In the genomic region with DNA sequence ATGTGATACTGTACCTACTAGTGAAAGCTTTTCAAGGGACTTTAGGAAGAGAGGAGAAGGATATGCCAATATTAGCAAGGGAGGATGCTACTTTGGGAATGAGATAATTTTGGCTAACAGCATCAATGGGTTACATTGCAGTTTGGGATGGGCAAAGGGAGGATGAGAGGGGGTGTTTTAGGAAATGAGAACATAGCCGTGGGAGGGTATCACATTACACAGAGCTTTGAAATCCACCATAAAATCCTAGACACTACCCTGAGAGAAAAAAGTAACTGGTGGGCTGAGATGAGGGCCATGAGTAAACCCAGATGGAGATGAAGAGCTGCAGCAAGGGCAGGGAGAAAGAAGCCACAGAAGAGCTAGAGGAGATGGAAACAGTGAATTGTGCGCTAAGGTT, we compare ENCODE assay signal across 31 mouse cellular contexts. TPM values are rescaled to one million over a fixed set of nuclear protein-coding genes. Genes with fewer than 3 reads are reported as not detected.
"Had no signal": no experiment of that assay in that cellular context is flagged by ENCODE, and none has a peak within 500 bp of the region (broad histone marks: within the 10 kb centered on the region; RNA-seq: fewer than 3 reads in every experiment).

No protein-coding gene starts in this region.

RNA-seq across cellular contexts. Expression of a gene that starts 30.9 kb away (rescaled TPM):
- total RNA-seq: gastrocnemius, adult 18-20 months; gastrocnemius, adult 8-10 months; gastrocnemius, postnatal 14 days; gastrocnemius, postnatal 36 days; heart, adult 2 months; heart, postnatal 14 days; heart, postnatal 36 days; hematopoietic stem cell, adult 5-6 weeks; hindbrain, postnatal 0 days; layer of hippocampus, adult 2 months; layer of hippocampus, postnatal 10 days; layer of hippocampus, postnatal 25 days; left cerebral cortex, adult 18-20 months; left cerebral cortex, postnatal 10 days; left cerebral cortex, postnatal 4 days; liver, adult 2 months had no signal
- polyA plus RNA-seq: forebrain, embryonic 16.5 days; gonadal fat pad, adult 2 months; heart, adult 2 months; heart, embryonic 11.5 days; heart, embryonic 13.5 days; heart, embryonic 15.5 days; heart, postnatal 0 days; hindbrain, embryonic 11.5 days; hindbrain, embryonic 13.5 days; hindbrain, embryonic 15.5 days; intestine, embryonic 14.5 days; intestine, embryonic 16.5 days; kidney, adult 2 months; liver, adult 2 months; liver, embryonic 12.5 days; liver, embryonic 14.5 days had no signal

RNA-seq across cellular contexts. Expression of a gene that starts 49.0 kb away (rescaled TPM):
- total RNA-seq: gastrocnemius, adult 18-20 months; gastrocnemius, adult 8-10 months; gastrocnemius, postnatal 14 days; gastrocnemius, postnatal 36 days; heart, adult 2 months; heart, postnatal 14 days; heart, postnatal 36 days; hematopoietic stem cell, adult 5-6 weeks; hindbrain, postnatal 0 days; layer of hippocampus, adult 2 months; layer of hippocampus, postnatal 10 days; layer of hippocampus, postnatal 25 days; left cerebral cortex, adult 18-20 months; left cerebral cortex, postnatal 10 days; left cerebral cortex, postnatal 4 days; liver, adult 2 months had no signal
- polyA plus RNA-seq: forebrain, embryonic 16.5 days; gonadal fat pad, adult 2 months; heart, embryonic 11.5 days; heart, embryonic 13.5 days; heart, embryonic 15.5 days; heart, postnatal 0 days; hindbrain, embryonic 11.5 days; hindbrain, embryonic 13.5 days; hindbrain, embryonic 15.5 days; hindbrain, postnatal 0 days; intestine, embryonic 14.5 days; intestine, embryonic 16.5 days; kidney, adult 2 months; limb, embryonic 11.5 days; liver, adult 2 months; liver, embryonic 12.5 days; liver, embryonic 14.5 days had no signal
